Mouse (Mus musculus) kidney, postnatal 14 days (tissue): ENCODE results near the gene Cdca4.
"Not testable (repeated sequence)": the region's sequence is repeated elsewhere in the genome, so short reads cannot be mapped to it uniquely, and the experiment has no call there.

Experiments used
- DNase-seq: peaks from one replicate; pipeline ENCODE4 v3.0.0; 2022; ENCODE audit warnings: mixed read lengths

The Cdca4 gene

DNA sequence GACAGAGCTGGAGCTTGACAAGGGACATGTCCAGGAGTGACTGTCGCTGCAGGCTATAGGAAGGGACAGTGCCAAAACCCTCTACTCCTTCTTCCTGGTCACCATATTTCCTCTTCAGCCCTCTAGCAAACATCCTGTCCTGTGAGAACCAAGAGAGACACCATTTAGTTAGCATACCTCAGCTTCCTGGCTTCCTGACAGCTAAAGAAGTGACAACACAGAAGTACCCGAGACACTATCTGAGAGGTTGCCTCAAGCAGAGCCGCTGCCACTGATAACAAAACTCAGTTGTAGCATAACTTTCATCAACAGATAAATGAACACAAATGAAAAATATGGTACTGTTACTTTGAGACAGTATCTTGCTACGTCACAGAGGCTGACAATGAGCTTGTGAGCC, 7.2 kb downstream of the Cdca4 start:
- no peak for DNase-seq

DNA sequence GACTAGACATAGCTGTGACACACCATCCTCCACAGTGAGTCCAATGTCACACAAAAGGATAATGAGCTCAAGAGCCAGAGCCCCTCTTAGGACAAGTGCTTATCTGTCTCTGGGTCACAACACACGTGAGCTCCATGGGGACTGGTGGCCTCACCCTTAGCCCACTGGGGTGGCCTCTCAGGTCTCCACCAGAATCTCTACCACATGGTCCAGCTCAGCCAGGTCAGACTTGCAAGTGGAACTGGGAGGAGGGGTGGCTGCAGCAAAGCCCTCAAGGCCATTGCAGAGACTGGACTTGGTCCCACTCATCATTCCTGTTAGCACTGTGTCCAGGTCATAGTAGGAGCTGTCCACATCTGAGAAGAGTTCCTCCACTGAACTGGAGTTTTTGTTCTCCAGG, 8.0 kb downstream of the Cdca4 start:
- no peak for DNase-seq

DNA sequence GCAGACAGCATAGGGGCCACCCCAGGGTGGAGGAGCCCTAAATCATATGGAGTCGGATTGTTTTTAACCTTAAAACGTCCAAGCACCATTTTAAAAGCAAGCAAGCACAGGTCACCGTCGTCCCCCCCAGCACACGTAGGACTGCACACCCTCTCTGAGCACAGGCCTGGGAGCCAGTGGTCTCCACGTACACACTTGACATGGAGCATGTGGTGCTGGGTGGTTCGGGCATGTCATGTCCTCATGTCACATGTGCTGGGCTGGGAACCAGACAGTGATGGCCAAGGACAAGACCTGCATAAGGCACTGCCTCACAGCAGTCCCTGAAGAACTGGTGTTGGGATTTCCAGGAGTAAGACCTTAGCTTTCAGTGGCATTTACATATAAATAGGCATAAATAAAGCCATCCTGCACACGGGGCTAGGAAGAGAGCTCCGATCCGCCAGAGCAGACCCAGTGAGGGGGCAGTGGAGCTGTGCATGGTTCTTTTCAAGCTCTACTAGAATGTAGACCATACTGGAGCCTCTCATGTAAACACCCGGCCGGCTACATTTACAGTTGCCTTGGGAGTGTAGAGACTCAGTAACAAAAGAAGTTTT, 8.7 kb downstream of the Cdca4 start:
- no peak for DNase-seq

DNA sequence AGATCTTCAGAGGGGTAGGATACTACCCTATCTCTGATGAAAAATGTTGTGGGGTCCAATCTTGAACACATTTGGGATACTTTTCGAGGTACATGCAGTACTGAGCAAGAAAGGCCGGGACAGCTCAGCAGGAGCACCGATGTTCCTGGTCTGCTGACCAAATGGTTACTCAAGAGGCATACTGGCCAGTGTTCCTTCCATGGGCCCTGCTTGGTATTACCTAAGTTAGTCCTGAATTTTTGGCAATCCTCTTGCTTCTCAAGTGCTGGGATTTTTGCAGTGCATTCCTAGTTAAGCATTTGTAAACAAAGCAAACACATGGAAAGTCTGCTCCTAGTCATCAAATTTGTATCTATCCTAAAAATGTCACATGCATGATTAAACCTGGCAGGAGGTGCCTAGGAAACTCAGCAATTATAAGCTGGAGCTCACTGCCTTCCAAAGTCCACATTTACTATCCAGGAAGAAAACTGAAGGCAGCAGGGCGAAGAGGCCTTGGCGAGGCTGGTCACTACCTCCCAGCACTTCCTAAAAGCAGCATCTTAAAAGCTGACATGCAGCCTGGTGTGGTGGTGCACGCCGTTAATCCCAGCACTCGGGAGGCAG, 10.1 kb downstream of the Cdca4 start:
- peak; percentile 48 for DNase-seq

- DNase-seq, result not testable (repeated sequence)
These were observed 12.4 kb downstream of the Cdca4 start for GRCm38 (mm10) chr12:112816866-112817265.

GRCm38 (mm10) chr12:112816294-112816693, 12.9 kb downstream of the Cdca4 start:
- DNase-seq, result peak; percentile 67

DNA sequence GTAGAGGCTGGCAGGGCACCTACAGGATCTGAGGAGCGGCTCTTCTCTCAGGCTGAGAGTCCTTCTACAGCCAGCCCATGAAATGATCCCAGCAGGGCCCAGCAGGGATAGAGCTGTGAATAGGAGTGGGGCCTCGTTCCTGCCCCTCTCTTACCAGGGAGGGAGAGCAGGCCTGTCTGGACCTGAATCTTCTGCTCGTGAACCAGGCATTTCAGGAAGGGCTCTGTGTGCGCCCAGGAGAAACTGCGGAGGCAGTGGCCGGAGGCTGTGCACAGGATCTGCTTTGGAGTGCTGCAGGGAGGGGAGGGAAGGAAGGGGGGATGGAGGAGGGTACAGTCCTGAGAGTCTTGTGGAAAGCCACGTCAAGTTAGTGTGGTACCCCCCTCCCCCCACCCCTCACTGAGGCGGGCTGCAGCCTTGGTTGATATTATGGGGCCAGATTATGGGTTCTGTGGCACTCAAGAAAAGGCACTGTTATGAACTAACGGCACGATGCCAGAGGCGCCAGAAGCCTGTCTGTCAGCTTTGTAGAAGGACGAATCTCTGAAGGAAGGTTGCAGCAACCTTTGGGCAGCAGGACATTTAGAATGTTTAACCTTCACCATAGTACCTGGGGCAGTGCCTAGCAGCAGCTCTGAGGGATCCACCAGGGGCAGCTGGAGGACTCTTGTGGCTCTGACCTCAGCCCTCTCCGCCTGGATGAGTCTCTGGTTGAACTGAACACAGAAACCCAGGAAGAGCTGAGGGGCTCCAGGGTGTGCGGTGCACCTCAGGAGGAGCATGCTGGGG, 14.3 kb downstream of the Cdca4 start:
- DNase-seq, result peak; percentile 54

GRCm38 (mm10) chr12:112813370-112813769, 15.9 kb downstream of the Cdca4 start:
- DNase-seq, result peak; percentile 78

DNA sequence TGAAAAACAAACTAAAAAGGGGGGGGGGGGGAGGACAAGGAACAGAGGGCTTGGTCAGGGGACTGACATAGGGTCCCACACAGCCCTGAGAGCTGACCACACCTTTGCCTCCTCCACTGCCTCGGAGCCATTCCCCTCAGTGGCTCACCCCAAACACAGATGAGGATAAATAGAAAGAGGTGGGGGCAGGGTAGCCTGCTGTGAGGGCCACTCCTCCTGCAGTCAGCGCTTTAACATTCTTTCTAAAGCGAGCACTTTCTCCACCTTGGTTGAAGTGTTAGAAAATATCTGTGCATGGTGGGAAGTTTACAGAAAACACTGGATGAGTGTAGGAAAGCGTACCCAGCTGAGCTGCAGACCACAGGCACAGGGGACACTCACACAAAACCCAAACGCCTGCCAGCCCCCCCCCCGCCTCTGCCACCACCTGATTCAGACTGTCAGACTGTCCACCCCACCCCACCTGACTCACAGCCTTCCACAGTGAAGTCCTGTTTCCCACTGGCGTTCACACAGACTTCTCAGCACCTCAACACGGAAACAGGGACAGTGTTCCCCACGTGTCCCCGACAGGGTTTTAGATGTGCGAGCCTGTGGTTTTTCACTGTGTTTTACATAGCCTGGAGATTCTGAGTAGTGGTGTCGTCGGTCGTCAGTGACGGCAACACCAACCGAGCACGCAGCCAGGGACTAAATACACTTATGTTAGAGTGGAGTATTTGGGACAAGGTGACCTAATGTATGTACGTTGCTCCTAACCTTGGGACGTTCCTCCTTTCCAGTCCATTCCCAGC, 18.9 kb downstream of the Cdca4 start:
- DNase-seq, result no peak

GRCm38 (mm10) chr12:112809641-112810040, 19.6 kb downstream of the Cdca4 start:
- DNase-seq, result peak; percentile 52

DNA sequence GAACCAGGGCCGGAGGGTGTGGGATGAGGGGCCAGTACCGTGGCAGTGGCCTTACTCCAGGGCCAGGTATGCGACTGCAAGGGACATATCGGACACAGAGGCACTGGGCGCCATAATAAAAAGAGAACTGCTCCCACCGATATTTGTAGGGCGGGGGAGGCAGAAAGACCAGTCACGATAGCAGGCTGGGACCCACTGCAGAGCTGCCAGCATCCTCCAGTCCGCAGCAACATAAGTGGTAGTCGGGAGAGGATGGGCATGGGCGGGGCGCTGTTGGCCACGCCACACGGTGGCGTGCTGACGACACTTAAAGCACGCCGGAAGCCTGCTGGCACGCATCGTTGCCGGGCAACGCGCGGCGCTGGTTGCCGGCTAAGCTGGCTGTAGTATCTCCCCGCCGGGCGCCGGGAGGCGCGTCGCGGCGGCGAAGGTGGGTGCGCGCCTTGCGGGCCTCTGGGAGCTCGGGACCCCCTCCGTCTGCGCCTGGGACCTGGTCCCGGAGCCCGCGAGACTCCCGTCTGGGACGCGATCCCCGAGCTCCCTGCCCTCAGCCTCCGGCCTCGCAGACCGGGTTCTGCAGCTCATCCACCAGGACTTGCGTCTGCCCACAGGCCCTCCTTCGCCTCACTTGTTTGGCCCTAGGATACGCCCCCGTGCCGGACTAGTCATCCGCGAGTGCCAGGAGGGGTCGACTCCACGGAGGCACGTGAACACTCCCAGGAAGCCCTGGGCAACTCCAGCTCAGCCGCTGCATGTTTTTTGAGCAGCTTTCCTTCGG, 20.4 kb downstream of the Cdca4 start, which contains the start of gene Clba1:
Clba1 (plus strand) TSS at position 351 of the 778 bp plus-strand sequence.
- peak; percentile 95 for DNase-seq

GRCm38 (mm10) chr12:112808212-112808586, 21.0 kb downstream of the Cdca4 start:
- DNase-seq, result no peak

DNA sequence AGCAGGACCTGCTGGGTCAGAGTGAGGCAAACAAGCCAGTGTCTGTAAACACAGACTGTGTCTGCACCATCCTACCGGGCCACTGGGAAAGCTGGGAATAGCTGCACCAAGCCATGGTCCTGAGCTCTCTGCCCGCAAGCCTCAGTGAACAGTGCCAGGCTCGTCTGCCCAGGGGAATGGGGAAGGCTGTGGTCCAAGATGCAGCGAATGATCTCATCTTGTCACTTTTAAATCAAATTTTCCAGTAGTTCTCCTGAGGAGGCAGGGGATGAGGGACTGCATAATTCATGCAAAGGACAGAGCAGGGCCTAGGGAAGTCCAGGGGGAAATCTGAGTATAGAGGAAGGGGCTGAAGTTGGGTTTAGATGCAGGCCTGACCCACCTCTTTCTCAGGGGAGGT, 21.4 kb downstream of the Cdca4 start:
- DNase-seq, result no peak

GRCm38 (mm10) chr12:112806044-112806443, 23.2 kb downstream of the Cdca4 start:
- no peak for DNase-seq

DNA sequence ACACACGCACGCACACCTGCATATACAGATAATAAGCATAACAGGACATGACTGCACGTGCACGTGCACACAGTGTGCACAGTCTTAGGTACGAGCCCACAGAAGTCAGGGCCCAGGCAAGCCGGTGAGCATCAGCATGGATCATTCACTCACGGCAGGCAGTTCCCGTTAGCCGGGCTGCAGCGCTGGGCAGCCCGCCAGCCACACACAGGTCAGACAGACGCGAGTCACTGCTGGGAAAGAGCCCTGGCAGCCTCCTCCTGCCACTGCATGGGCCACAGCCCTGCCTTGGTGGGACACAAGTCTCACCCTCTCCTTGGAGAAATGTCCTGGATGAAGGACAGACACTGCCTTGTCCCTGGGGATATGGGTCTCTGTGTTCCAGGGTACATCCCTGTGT, 25.2 kb downstream of the Cdca4 start:
- peak; percentile 35 for DNase-seq

DNA sequence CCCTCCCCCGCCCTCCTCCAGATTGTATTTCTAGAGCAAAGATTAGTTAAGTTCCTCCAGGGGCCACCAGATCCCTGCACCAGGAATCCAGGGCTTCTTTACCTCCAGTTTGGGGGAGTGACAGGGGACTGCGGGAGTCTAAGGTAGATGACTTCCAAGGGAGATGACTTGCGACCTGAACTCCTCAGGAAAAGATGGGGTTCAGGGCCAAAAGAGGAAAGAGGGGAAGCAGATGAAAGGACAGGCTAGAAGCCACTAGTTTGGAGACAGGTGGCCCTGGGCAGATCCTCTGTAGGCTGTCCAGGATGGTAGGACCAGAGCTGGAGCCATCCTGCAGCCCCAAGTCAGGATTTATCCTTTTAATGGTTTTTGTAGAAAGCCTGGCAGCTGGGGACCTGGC, 26.3 kb downstream of the Cdca4 start:
- no peak for DNase-seq

DNA sequence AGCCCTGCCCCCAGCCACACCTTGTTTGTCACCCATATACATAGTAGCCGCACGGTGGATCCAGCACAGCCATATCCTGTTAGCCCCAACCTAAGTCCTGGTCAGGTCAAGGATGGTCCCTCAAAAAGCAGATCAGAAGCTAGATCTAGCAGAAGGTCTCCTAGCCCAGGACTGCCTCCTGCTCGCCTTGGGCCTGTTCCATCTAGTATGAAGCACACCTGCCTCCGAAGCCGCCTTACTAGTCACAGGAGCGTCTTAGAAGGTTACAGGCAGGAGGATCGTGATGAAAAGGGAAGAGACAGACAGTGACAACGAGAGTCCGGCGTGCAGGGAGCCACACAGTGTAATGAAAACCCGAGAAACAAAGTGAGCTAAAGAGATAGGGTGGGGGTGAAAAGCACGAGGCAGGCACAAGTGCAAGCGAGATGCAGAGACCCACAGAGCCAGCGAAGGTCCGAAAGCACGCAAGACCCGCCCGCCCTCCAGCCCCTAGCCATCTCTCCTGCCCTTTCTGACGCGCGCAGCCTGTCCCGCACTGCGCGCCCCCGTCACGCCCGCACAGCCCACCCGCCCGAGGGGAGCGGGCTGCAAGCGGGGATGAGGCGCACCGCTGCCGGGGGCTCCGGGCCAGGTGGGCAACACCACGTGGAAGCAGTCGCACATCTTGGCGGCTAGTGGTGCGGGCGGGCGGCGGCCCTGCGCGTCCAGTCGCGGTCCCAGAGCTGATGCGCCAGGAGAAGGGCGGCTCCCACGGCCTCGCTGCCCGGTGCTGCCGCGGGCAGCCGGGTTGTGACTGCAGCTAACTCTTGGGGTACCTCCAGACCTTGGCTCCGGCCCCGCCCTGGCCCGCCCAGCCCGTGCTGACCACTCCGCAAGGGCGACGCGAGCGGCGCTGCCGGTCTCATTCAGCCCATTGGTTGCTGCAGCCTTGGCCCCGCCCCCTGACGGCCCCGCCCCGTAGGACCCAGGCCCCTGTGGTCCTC, 27.1 kb downstream of the Cdca4 start, which contains the start of gene Ahnak2:
Ahnak2 (minus strand) TSS at position 794 of the 983 bp plus-strand sequence.
- DNase-seq, result peak; percentile 61

DNA sequence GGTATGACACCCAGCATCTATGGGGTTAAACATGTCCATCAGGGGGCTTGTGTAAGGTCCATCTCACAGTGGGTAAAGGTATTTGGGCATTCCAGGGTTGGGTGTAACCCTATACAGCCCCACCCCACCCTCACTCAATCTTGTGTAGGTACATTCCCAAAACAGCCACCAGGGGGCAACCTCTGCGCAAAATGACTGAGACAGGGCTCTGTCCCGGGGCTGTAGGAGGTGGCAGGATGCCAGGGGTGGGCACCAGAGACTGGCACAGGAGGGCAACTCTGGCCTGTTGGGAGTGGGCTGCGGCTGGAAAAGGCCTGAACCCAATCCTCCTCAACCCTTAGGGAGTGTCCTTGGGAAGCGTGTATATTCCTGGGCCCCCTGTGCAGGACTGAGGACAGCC, 28.7 kb downstream of the Cdca4 start:
- DNase-seq, result peak; percentile 74

DNA sequence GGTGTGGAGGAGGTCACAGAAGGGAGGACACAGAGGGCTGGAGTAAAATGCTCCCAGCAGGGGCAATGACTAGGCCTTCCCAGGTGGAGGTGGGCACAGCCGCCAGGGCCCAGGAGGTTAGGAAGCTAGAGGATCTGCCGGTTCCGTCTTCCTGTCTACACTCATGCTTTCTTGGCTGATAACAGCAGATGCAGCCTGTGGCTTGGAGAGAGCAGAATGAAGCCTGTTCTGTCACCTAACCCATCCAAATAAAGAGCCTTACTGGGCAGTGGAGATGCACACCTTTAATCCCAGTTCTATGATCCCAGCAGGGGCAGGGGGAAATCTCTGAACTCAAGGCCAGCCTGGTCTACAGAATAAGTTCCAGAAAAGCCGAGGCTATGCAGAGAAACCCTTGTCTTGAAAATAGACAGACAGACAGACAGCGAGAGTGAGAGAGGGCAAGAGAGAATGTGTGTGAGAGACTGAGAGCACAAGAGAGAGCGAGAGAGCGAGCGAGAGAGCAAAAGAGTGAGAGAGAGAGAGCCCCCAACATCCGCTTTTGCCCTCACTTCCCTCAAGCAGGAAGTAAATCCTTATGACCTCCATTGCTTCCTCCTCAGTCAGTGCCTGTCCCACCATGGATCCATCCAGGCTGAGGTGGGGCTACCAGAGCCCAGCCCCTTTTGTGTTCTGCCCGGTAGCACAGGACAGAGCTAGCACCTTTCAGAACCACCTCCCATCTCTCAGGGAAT, 29.8 kb downstream of the Cdca4 start:
- DNase-seq, result no peak

DNA sequence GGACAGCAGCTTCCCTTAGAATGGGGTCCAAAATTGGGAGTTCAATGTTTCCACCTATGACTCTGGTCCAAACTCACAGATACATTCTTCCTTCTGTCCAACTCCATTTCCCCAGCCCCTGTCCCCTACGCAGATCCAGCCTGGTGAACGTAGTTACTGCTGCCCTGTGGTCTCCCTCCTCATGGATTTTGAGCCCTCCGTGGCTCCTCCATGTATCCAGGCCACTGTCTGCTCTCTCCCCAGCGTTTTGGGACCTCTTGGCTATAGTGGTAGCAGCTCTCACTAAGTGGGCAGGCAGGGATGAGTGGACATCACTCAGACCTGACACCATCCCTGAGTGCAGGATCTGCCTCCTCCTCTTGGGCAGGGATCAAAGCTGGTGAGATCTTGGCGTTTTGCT, 30.5 kb downstream of the Cdca4 start:
- no peak for DNase-seq
